Mouse (Mus musculus): ENCODE measurements around the gene Pdcd1lg2. TPM values are rescaled to one million over a fixed set of nuclear protein-coding genes. Genes with fewer than 3 reads are reported as not detected.

The Pdcd1lg2 gene
- not detected for polyA plus RNA-seq (2014; fragmentation: Illumina TruSeq; extraction: RNeasy Lipid Tissue Mini Kit (QIAGEN cat#74804); ENCODE audit: low read depth, low replicate concordance)

DNA sequence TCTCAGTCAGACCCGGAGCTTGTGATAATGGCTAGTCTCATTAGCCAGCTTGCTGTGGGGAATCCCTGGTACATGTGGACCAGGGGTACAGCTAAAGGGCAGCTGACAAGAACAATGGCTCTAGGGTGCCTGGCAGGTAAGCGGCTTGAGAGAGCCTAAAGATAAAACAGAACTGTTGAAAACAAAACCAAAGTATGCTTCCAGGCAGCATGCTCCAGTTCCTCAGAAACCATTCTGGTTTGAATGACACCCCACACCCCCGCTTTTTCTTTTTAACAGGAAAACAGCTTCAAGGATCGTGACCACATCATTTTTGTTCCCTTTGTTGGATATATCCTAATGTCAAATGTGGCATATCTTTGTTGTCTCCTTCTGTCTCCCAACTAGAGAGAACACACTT, at the start of gene Pdcd1lg2:
Gene Pdcd1lg2, plus strand, starts transcription at position 301 of the 400 bp plus-strand sequence.

DNA sequence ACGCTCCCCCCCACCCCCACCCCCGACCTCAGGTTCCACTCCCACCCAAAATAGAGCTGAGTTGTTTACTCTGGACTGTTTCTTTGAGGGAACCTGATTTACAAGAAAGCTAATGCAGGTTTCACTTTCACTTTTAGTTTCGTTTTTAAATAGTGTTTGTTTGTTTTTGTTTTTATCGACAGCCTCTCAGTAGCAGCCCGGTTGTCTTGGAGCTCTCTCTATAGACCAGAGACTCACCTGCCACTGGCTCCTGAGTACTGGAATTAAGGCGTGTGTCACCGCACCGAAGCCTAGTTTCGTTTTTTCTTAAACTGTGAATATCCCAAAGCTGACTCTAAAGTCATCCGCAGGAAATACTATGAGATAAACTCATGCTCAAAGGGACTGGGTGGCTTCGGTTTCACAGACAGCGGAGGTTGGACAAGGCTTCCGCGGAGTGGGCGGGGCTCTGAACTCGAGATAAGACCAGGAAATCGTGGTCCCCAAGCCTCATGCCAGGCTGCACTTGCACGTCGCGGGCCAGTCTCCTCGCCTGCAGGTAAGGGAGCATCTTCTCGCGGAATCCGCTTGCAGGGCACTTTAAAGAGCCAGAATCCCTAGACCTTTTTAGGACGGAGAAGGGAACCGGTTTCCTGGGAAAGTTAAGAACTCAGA, 43.6 kb upstream of the Pdcd1lg2 start, which contains the start of the genes Plgrkt and Cd274:
Gene Plgrkt, minus strand, starts transcription at position 422 of the 654 bp plus-strand sequence.
Gene Cd274, plus strand, starts transcription at position 487 of the 654 bp plus-strand sequence.

Other genes with a start within 250 kb of the Pdcd1lg2 start
- 26.7 TPM for gene Jak2, start 159.1 kb upstream of the Pdcd1lg2 start, polyA plus RNA-seq (2014; fragmentation: Illumina TruSeq; extraction: RNeasy Lipid Tissue Mini Kit (QIAGEN cat#74804); ENCODE audit: low read depth, low replicate concordance)
- 26.4 TPM for gene Insl6, start 85.6 kb upstream of the Pdcd1lg2 start, polyA plus RNA-seq (2014; fragmentation: Illumina TruSeq; extraction: RNeasy Lipid Tissue Mini Kit (QIAGEN cat#74804); ENCODE audit: low read depth, low replicate concordance)
- not detected for gene Rln1, start 76.2 kb upstream of the Pdcd1lg2 start, polyA plus RNA-seq (2014; fragmentation: Illumina TruSeq; extraction: RNeasy Lipid Tissue Mini Kit (QIAGEN cat#74804); ENCODE audit: low read depth, low replicate concordance)
- 82.8 TPM for gene Plgrkt, start 43.5 kb upstream of the Pdcd1lg2 start, polyA plus RNA-seq (2014; fragmentation: Illumina TruSeq; extraction: RNeasy Lipid Tissue Mini Kit (QIAGEN cat#74804); ENCODE audit: low read depth, low replicate concordance)
- 6.6 TPM for gene Cd274, start 43.5 kb upstream of the Pdcd1lg2 start, polyA plus RNA-seq (2014; fragmentation: Illumina TruSeq; extraction: RNeasy Lipid Tissue Mini Kit (QIAGEN cat#74804); ENCODE audit: low read depth, low replicate concordance)
- gene Ric1, start 111.4 kb downstream of the Pdcd1lg2 start, polyA plus RNA-seq (2014; fragmentation: Illumina TruSeq; extraction: RNeasy Lipid Tissue Mini Kit (QIAGEN cat#74804); ENCODE audit: low read depth, low replicate concordance), result 14.6 TPM
- gene Ermp1, start 237.5 kb downstream of the Pdcd1lg2 start, polyA plus RNA-seq (2014; fragmentation: Illumina TruSeq; extraction: RNeasy Lipid Tissue Mini Kit (QIAGEN cat#74804); ENCODE audit: low read depth, low replicate concordance), result 46.2 TPM

Measured in adipose tissue, adult 10 weeks (tissue).